Mouse (Mus musculus): ENCODE measurements around the gene Tmem147. TPM values are rescaled to one million over a fixed set of nuclear protein-coding genes. Genes with fewer than 3 reads are reported as not detected.

Gene Tmem147
- polyA plus RNA-seq, 1 experiment from 2014 or later = 232 TPM

Other genes with a start within 250 kb of the Tmem147 start
- gene Prodh2, start 235.9 kb downstream of the Tmem147 start, polyA plus RNA-seq (2015; fragmentation: Nextera tagmentation; extraction: Ambion mirVana) = not detected in 2 replicates
- gene Arhgap33, start 194.5 kb downstream of the Tmem147 start, polyA plus RNA-seq (2015; fragmentation: Nextera tagmentation; extraction: Ambion mirVana) = 103 and 111 TPM in 2 replicates
- 7.8 and 7.9 TPM in 2 replicates for gene Hspb6, start 177.4 kb downstream of the Tmem147 start, polyA plus RNA-seq (2015; fragmentation: Nextera tagmentation; extraction: Ambion mirVana)
- gene Proser3, start 177.2 kb downstream of the Tmem147 start, polyA plus RNA-seq (2015; fragmentation: Nextera tagmentation; extraction: Ambion mirVana) = 8.1 and 8.4 TPM in 2 replicates
- 51.7 and 57.9 TPM in 2 replicates for gene Lin37, start 169.7 kb downstream of the Tmem147 start, polyA plus RNA-seq (2015; fragmentation: Nextera tagmentation; extraction: Ambion mirVana)
- 98.9 and 105 TPM in 2 replicates for gene U2af1l4, start 166.2 kb downstream of the Tmem147 start, polyA plus RNA-seq (2015; fragmentation: Nextera tagmentation; extraction: Ambion mirVana)
- 15.4 and 19.8 TPM in 2 replicates for gene Gm49396, start 166.2 kb downstream of the Tmem147 start, polyA plus RNA-seq (2015; fragmentation: Nextera tagmentation; extraction: Ambion mirVana)
- gene Psenen, start 165.9 kb downstream of the Tmem147 start, polyA plus RNA-seq (2015; fragmentation: Nextera tagmentation; extraction: Ambion mirVana) = 134 and 139 TPM in 2 replicates
- 5.3 and 6.1 TPM in 2 replicates for gene Igflr1, start 164.1 kb downstream of the Tmem147 start, polyA plus RNA-seq (2015; fragmentation: Nextera tagmentation; extraction: Ambion mirVana)
- gene Kmt2b, start 140.8 kb downstream of the Tmem147 start, polyA plus RNA-seq (2015; fragmentation: Nextera tagmentation; extraction: Ambion mirVana) = 10.7 and 11.3 TPM in 2 replicates
- 0.21 and 0.25 TPM in 2 replicates for gene Zbtb32, start 130.6 kb downstream of the Tmem147 start, polyA plus RNA-seq (2015; fragmentation: Nextera tagmentation; extraction: Ambion mirVana)
- gene Upk1a, start 116.7 kb downstream of the Tmem147 start, polyA plus RNA-seq (2015; fragmentation: Nextera tagmentation; extraction: Ambion mirVana) = 0.49 and 0.63 TPM in 2 replicates
- 1,107 TPM in 2 replicates for gene Cox6b1, start 103.4 kb downstream of the Tmem147 start, polyA plus RNA-seq (2015; fragmentation: Nextera tagmentation; extraction: Ambion mirVana)
- gene Etv2, start 93.7 kb downstream of the Tmem147 start, polyA plus RNA-seq (2015; fragmentation: Nextera tagmentation; extraction: Ambion mirVana) = not detected in 2 replicates
- 137 and 140 TPM in 2 replicates for gene Rbm42, start 79.2 kb downstream of the Tmem147 start, polyA plus RNA-seq (2015; fragmentation: Nextera tagmentation; extraction: Ambion mirVana)
- 23.2 and 27.1 TPM in 2 replicates for gene Haus5, start 64.5 kb downstream of the Tmem147 start, polyA plus RNA-seq (2015; fragmentation: Nextera tagmentation; extraction: Ambion mirVana)
- not detected in 2 replicates for gene Pmis2, start 57.9 kb downstream of the Tmem147 start, polyA plus RNA-seq (2015; fragmentation: Nextera tagmentation; extraction: Ambion mirVana)
- gene 2200002J24Rik, start 30.6 kb downstream of the Tmem147 start, polyA plus RNA-seq (2015; fragmentation: Nextera tagmentation; extraction: Ambion mirVana) = not detected in 2 replicates
- gene Atp4a, start 17.3 kb downstream of the Tmem147 start, polyA plus RNA-seq (2015; fragmentation: Nextera tagmentation; extraction: Ambion mirVana) = 1.2 and 1.6 TPM in 2 replicates
- 1.3 and 1.7 TPM in 2 replicates for gene Gapdhs, start 14.1 kb upstream of the Tmem147 start, polyA plus RNA-seq (2015; fragmentation: Nextera tagmentation; extraction: Ambion mirVana)
- 1.3 and 1.7 TPM in 2 replicates for gene Sbsn, start 21.9 kb upstream of the Tmem147 start, polyA plus RNA-seq (2015; fragmentation: Nextera tagmentation; extraction: Ambion mirVana)
- 0.52 and 0.70 TPM in 2 replicates for gene Dmkn, start 34.2 kb upstream of the Tmem147 start, polyA plus RNA-seq (2015; fragmentation: Nextera tagmentation; extraction: Ambion mirVana)
- 1.1 TPM in 1 of 2 replicates, not detected in the other for gene Krtdap, start 58.4 kb upstream of the Tmem147 start, polyA plus RNA-seq (2015; fragmentation: Nextera tagmentation; extraction: Ambion mirVana)
- gene Ffar2, start 94.2 kb upstream of the Tmem147 start, polyA plus RNA-seq (2015; fragmentation: Nextera tagmentation; extraction: Ambion mirVana) = 0.22 TPM in 1 of 2 replicates, not detected in the other
- gene Ffar3, start 126.6 kb upstream of the Tmem147 start, polyA plus RNA-seq (2015; fragmentation: Nextera tagmentation; extraction: Ambion mirVana) = 0.13 TPM in 1 of 2 replicates, not detected in the other
- not detected in 2 replicates for gene Ffar1, start 132.0 kb upstream of the Tmem147 start, polyA plus RNA-seq (2015; fragmentation: Nextera tagmentation; extraction: Ambion mirVana)
- gene Cd22, start 150.8 kb upstream of the Tmem147 start, polyA plus RNA-seq (2015; fragmentation: Nextera tagmentation; extraction: Ambion mirVana) = not detected in 2 replicates
- gene Mag, start 185.3 kb upstream of the Tmem147 start, polyA plus RNA-seq (2015; fragmentation: Nextera tagmentation; extraction: Ambion mirVana) = 1.7 and 1.9 TPM in 2 replicates
- not detected in 2 replicates for gene Hamp2, start 195.1 kb upstream of the Tmem147 start, polyA plus RNA-seq (2015; fragmentation: Nextera tagmentation; extraction: Ambion mirVana)
- not detected in 2 replicates for gene Hamp, start 214.5 kb upstream of the Tmem147 start, polyA plus RNA-seq (2015; fragmentation: Nextera tagmentation; extraction: Ambion mirVana)
- gene Usf2, start 227.3 kb upstream of the Tmem147 start, polyA plus RNA-seq (2015; fragmentation: Nextera tagmentation; extraction: Ambion mirVana) = 25.9 and 26.0 TPM in 2 replicates
- gene Lsr, start 243.9 kb upstream of the Tmem147 start, polyA plus RNA-seq (2015; fragmentation: Nextera tagmentation; extraction: Ambion mirVana) = 17.2 and 18.8 TPM in 2 replicates
- 0.96 and 0.97 TPM in 2 replicates for gene Fam187b, start 244.2 kb upstream of the Tmem147 start, polyA plus RNA-seq (2015; fragmentation: Nextera tagmentation; extraction: Ambion mirVana)